Mouse (Mus musculus): ENCODE data around the gene Tmsb15a.

- TF ChIP-seq GATA1 (IDR thresholded peaks at IDR 0.05; ENCODE audit: low read length): no peak
- no peak for TF ChIP-seq TAL1 (IDR thresholded peaks at IDR 0.05; ENCODE audit: low read length)
Observed at GRCm38 (mm10) chrX:135743056-135743355, 17.9 kb upstream of the Tmsb15a start.

All from erythroblast, embryonic 14.5 days (primary cell).